Mouse (Mus musculus): ENCODE results near the gene 2210010C04Rik.

The 2210010C04Rik gene

DNA sequence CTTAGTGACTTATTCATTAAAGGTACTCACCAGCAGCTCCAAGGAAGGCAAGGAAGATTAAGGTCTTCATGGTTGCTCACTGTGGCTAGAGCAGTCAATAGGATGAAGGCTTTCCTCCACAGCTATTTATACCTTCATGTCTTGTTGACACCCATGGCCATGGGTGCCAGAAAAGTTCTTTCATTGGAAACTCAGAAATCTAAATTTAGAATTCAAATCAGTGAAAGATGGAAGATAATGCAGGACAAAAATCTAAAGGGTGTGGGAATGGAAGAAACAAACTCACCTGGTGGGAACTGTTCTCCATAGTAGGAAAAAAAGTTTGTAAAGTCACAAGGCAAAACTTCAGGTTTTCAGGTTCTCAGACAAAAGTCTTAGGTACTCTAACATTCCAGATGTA, at the start of gene 2210010C04Rik:
Gene 2210010C04Rik (minus strand): TSS at position 101 of the 400 bp plus-strand sequence.
- no peak for DNase-seq (ENCODE audit: low spot score in 2 of 2)

DNA sequence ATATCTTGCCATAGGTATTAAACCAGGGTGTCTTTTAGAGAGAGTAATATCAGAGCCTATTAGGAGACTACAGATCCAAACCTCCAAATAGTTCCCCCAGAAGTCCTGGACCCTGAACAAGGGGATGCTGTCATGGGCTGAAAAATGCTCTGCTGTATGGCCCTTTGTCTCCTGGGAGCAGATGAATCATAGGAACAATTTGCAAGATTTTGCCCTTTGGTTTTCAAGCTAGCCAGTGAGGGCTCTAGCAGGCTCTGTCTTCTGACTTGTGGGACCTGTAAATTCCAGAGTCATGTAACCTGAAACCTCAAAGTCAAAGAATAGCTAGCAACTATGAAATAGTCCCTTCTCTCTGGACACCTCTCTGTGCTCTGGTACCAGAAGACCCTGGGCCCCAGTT, 44.8 kb upstream of the 2210010C04Rik start:
- DNase-seq (ENCODE audit: low spot score in 2 of 2) = no peak

DNA sequence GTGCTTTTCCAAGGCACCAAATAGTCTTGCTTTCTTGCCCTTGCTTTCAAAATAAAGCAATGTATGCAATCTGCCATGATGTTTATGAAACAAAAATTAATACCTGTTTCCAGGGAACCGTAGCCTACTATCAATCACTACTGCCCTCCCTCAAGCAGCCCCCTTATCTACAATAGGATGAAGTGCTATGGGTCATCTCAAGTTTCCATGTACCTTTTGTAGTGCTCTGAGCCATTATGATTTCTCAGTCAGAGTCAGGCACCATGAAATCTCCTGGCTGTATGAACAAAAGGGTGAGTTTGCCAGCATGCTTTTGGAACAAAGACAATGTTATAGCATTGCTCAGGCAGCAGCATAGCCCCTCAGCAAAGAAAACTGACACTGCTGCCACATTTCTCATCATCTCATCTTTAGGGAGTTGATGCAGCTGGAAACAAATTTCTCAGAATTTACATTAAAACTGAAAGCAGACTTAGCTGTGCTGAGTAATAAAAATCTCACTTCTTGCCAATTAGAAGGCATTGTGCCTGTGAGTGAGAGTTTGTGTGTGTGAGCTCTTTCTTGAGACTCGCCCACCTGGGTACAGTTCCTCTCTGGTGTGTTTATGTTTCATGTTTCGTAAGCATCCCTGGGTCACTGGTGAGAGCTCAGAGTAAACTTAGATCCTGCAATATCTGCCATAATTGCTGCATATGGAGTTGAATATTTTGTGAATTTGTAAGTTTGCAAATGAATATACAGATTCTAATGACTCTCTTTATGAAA, 43.4 kb upstream of the 2210010C04Rik start:
- no peak for DNase-seq (ENCODE audit: low spot score in 2 of 2)

DNA sequence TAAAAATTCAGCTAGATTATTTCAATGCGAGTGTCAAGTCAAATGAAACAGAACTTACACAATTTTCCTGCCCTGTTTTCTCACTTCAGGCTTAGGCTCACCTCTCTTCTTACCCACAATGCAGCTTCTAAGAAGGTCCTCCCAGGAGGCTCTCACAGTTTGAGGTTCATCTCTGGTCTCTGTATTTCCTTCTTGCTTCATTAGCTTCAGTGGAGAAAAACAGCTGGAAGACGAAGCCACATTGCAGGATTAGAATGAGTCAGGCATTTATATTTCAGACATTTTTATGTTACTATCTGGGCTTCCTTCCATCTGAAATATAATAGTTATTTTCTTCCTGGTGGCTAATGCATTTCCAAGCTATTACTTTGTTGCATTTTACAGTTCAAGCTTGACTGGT, 40.4 kb upstream of the 2210010C04Rik start:
- DNase-seq (ENCODE audit: low spot score in 2 of 2) = no peak

DNA sequence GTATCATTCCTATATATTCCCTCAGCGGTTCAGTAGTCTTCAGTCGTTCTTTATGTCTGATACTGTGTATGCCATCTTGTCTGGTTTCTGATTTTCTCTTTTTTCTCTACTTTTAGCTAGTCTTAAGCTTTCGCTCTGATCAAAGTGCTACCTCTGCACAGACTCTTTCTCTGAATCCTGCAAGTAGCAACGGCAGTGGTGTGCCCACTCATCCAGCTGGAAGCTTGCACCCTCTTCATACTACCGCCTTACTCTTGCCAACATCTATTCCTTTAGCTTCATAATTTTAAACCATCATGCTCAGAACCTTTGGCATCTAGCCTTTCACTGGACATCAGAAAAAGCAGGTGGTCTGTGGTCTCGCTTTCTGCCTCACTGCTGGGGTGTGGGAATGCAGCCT, 28.0 kb upstream of the 2210010C04Rik start:
- DNase-seq (ENCODE audit: low spot score in 2 of 2) = no peak

DNA sequence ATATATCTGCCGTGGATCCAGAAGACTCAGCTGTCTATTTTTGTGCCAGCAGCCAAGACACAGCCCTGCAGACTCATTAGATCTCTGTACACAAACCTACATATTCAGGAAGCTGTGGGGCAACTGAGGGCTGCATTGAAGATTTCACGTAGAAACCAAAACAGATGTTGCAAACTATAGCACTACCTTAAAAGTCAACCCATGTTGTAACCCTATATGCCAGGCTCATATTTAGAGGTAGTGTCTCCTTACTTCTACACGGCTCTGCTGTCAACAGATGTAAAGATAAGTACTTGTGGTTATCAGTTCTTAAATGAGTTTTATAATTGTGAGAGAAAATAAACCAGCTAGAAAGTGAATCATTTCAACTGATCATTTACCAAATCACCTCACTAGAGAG, 27.4 kb upstream of the 2210010C04Rik start:
- no peak for DNase-seq (ENCODE audit: low spot score in 2 of 2)

DNA sequence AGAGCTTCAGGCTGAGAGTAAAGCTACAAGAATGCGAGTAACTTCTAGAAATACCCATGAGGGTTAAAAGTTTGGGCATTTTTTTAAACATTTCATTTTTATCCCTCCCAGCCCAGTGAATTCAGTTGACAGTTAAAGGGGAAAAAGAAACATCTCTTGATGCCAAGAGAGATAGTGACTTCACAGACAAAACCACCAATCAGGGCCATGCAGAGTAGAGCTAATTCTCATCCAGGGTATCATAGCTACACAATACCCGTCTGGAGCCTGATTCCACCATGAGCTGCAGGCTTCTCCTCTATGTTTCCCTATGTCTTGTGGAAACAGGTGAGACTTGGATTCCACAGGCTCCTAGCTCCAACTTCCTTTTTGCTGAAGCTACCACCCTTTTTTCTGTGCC, 26.8 kb upstream of the 2210010C04Rik start:
- DNase-seq (ENCODE audit: low spot score in 2 of 2) = no peak

DNA sequence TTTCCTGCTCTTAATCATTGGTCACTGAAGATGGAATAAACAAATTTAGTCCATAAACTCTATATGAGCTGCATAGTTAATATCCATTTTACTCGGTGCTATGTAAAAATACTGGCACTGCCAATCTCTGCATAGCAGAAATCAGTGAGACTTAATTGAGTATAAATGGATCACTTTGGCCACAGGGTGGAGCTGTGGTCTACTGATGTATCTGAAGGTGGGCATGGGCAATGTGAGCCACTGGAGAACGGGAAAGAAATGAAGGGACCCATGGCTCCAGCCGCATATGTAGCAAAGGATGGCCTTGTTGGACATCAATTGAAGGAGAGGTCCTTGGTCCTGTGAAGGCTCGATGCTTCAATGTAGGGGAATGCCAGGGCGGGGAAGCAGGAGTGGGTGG, 25.8 kb upstream of the 2210010C04Rik start:
- no peak for DNase-seq (ENCODE audit: low spot score in 2 of 2)

DNA sequence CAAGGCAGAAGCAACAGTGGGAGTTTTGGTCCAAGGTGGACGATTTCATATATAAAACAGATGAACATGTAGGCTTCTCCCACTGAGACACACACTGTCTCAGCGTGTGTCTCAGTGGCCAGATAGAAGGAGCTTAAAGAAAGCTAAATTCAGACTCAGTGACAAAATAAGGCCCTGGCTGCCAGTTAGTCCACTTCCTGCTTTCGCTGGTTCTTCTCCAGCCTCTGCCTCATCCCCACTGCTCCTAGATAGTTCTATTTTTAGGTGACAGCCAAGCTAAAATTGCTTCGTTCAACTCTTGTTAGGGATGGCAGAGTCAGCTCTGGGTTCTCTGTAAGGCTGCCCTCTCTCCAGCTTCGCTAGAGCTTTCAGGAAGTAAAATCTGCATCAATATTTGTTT, 22.3 kb upstream of the 2210010C04Rik start:
- DNase-seq (ENCODE audit: low spot score in 2 of 2) = no peak

DNA sequence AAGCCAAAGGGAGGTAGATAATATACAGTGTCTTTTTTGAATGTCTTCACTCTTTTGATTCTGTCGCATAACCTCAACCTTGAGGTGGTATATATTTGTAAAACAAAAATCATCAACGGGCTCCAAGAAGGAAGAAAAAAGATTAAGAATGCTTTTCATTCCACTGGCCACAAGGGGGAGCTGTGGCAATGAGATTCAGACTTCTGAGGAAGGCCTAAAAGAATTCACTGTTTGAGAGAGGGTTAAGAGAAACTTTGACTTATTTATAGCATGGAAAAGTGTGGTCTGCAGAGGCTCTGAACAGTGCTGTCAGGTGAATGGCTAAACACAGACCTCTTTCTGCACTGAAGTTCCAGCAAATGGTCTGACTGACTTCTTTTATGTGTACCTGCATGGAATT, 20.3 kb upstream of the 2210010C04Rik start:
- DNase-seq (ENCODE audit: low spot score in 2 of 2) = no peak

DNA sequence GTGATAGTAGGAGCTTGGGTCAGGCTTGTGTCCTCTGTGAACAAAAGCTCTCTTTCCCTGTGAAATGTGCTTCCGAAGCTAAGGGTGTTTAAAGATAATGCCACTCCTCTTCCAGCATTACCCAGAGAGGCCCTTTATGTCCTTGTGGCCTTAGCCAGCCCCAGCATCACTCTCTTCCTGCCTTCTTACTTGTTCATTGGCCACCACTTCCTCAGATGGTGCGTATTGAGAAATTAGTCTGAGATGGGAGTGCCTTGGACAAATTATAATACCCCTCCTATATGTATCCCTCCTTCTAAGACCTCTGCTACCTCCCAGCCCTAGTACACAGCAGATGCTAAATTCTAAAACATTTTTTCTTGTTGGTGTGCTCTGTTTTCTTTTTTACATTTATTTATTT, 19.1 kb upstream of the 2210010C04Rik start:
- no peak for DNase-seq (ENCODE audit: low spot score in 2 of 2)

DNA sequence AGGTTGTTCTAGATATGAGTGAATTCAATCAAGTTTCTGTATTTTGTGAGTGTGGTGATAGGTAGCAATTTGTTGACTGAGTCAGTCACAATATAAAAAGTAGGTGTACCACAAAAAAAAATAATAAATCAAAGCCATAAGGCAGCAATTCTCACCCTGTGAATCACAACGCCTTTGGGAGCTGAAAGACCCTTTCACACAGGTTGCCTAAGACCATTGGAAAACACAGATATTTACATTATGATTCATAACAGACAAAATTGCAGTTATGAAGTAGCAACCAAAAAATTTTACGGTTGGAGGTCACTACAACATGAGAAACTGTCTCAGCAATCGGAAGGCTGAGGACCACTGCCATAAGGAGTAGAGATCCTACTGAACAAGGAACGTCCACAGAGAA, 16.5 kb upstream of the 2210010C04Rik start:
- DNase-seq (ENCODE audit: low spot score in 2 of 2) = no peak

DNA sequence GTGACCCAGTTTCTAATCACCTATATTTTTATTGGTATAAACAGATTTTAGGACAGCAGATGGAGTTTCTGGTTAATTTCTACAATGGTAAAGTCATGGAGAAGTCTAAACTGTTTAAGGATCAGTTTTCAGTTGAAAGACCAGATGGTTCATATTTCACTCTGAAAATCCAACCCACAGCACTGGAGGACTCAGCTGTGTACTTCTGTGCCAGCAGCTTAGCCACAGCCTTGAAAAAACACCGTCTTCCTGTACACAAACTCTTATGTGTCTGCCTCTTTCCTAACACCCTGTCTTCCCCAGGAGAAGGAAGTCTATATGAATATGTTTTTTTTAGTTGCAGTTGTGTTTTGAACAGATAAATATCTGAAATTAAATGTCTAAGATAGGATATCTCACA, 13.3 kb upstream of the 2210010C04Rik start:
- DNase-seq (ENCODE audit: low spot score in 2 of 2) = no peak

DNA sequence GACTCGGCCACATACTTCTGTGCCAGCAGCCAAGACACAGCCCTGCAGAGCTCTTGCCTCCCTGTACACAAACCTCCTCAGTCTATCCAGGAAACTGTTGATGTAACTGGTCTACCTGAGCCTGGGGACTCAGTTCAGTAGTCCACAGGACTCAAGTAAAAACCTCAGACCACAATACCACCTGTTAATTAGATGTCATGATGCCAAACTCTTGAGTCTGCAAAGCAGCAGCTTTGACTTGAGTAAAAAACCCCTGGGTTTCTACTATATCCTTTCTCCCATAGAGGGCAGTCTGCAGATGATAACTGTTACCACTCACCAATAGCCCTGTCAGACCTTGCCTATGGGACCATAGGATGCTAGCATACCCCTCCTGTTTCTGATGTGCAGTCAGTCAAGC, 12.7 kb upstream of the 2210010C04Rik start:
- no peak for DNase-seq (ENCODE audit: low spot score in 2 of 2)

DNA sequence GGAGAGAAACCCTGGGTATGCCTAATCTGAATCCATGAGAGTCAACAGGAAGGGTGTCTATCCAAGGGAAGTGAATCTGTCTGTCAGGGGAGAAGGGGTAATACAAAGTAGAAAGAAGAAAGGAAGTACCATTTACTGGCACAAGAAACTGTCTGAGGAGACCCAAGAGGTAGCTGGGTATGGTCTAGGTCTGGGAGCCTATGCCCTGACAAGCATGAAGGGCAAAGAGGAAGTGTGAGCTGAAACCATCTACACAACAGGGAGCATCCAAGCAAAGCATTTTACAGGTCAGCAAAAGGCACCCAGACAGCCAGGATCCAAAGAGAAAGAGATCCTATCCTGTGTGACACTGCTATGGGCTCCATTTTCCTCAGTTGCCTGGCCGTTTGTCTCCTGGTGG, 11.9 kb upstream of the 2210010C04Rik start:
- DNase-seq (ENCODE audit: low spot score in 2 of 2) = no peak

DNA sequence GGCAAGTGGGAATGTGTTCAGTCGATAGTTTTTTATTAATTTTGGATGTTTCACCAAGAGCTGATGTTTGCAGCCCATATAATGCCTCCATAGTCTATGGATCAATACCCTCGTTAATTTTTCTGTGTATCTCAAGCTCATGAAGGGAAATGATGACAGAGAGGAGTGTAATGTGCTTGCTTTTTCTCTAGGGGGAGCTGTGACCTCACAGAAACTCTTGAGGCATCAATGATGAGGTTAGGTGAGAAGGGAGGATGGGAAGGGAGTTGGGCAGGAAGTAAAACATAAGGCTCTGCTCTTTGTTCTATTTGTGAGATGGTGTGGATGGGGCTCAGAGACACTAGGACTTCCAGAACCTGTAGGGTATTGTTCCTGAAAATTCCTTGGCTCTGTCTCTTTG, 11.2 kb upstream of the 2210010C04Rik start:
- no peak for DNase-seq (ENCODE audit: low spot score in 2 of 2)

DNA sequence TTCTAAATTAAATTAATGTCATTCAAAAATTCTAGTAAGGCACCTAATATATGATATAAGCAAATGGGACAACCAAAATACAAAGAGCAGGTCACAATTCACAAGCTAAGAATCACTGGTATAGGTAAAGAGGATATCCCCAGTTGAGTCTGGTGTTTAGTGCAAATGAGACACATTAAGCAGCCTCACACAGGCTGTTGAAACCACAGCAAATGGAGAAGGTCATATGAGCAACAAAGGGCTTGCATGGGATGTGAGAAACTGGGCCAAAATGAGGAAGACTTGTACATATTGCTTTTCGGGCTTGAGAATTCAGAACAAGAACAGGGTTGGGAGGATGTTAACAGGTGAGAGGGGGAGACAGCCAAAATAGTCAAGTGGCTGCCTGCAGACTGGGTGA, 9.4 kb upstream of the 2210010C04Rik start:
- no peak for DNase-seq (ENCODE audit: low spot score in 2 of 2)

DNA sequence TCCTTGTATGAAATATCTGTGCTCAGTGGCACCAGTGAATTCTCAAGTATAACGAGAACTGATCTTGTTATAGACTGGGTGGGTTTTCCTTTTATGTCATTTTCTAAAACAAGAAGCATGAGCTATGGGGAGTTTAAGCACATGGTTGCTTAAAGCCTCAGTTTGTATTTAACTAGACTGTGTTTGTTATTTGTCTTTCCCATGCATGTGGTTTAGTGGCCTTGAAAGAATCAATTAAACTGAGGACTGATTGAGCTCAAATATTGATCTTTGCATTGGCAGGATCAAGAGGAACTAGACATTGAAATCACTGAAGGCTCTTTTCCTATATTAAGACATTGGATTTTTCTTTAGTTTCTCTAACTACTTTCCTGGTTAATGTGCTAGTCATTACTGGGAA, 9.0 kb upstream of the 2210010C04Rik start:
- DNase-seq (ENCODE audit: low spot score in 2 of 2) = no peak

DNA sequence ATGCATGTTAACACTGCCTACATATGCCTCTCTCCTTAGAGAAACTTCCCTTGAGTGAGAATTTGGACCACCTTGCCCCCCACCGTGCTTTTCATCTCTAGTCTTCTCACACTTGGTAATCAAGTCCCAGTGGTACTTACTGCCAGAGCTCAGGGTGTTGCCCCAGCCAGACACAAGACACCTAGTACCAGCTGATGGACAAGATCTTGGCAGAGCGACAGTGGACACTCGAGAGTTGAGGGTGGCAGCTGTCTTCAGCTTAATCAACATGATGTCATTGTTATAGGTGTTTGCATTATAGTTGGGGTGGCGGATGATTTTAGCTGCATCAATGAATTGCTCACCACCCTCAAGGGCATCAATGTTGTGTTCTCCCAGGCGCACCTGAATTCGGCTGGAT, 2.5 kb downstream of the 2210010C04Rik start:
- DNase-seq (ENCODE audit: low spot score in 2 of 2) = no peak

DNA sequence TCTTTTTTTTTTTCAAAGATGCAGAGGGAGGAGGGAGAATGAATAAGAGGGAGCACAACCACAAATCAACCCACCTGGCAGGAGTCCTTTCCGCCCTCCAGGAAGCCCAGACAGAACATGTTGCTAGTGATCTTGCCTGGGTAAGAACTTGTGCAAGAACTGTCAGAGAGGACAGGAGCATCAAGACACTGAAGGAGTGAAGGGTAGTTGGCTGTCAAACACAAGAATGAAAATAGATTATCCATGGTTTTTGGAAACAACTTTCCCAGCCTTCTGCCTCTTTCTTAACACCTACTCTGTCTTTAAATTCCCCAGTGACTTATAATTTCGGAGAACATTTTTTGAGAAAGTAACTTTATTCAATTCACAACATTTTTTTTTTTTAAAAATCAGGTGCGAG, 3.1 kb downstream of the 2210010C04Rik start:
- DNase-seq (ENCODE audit: low spot score in 2 of 2) = no peak

DNA sequence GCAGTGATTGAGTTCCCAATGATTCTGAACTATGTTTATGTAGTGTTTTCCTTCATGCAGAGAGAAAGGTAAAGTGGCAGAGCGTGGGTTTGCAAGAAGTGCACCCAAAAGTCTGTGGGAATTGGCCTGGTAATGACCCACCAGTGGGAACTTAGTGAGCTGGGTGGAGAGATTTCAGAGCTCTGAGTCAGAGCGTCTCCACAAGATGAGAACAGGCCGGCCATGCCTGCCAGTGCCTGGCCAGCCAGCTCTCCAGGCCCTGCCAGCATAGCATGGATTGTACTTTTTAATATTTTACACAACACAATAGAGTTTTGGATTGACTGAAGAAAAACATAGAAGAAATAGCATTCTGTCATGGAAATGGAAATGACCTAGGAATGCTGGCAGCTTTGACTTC, 4.5 kb downstream of the 2210010C04Rik start:
- no peak for DNase-seq (ENCODE audit: low spot score in 2 of 2)

DNA sequence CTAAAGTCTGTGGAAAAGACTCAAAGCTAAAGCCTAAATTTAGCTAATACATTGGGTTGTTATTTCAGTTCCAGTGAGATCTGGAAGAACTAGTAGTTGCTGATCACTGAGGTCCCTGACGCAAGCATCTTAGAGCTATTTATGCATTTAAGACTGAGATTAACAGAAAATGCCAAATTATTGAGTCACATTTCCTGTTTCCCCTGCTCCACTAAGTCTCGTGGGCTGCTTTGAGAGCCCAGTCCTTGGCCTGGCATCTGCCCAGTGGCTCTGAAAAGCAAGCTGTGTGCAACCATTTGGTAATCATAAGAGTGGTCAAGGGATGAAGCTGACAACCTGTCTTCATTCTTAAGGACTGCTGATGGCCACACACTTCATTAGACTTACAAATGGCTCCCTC, 8.3 kb downstream of the 2210010C04Rik start:
- no peak for DNase-seq (ENCODE audit: low spot score in 2 of 2)

DNA sequence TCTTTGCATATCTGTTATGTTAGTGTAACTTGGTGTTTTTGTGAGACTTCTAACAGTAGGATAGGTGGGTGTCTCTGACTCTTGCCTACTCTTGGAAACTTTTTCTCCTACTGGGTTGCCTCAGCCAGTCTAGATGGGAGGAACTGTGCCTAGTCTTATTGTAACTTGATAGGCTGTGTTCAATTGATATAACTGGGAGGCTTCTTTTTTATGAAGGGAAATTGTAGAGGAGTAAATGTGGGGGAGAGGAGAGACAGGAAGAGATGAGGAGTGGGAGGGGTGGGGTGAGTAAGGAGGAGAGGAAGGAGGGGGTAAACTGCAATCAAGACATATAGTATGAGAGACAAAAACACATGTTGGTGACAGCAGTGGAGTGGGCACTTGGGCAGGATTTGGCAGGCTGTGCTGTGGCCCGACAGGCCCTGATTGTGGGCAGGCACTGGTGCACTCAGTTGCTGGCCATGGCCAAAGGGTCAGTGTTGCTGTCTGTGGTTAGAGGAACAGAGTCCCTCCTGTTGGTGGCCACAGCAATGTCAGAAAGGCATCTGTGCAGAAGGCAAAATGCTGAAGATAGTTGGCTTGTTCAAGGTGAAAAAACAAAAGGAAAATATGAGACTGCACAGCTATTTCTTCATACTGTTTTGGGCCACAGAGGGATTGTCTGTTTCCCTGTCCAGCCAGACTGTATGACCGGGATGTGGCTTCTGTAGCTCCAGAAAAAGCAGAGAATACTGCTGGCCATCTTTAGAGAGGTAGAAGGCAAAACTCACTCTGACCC, 9.2 kb downstream of the 2210010C04Rik start:
- DNase-seq (ENCODE audit: low spot score in 2 of 2) = no peak
